Mouse (Mus musculus): ENCODE data around the gene Ces1e. TPM values are rescaled to one million over a fixed set of nuclear protein-coding genes. Genes with fewer than 3 reads are reported as not detected.
"Not testable (repeated sequence)": the region's sequence is repeated elsewhere in the genome, so short reads cannot be mapped to it uniquely, and the experiment has no call there.

Ces1e gene
- not detected for total RNA-seq (2022)

DNA sequence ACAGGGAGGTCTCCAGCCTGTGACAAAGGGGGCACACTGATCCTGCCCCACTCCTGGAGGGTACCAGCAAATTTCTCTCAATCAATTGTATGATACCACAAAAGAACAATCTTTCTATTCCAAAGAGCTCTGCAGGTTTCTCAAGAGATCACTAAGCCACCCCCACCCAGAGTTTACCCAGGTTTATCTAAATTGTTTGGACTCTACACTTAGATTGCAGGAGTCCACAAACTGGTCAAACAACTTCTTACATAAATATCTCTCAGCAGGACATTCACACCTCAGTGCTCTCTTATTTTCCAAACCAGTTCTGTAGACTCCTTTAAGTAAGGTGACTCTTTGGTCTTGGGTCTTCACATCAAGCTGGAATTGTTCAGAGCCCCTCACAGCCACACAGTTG is at the start of gene Ces1e:
TSS of gene Ces1e (minus strand) at position 174 of the 400 bp plus-strand sequence.
- no peak for DNase-seq (ENCODE audit: low spot score in 2 of 2)

DNA sequence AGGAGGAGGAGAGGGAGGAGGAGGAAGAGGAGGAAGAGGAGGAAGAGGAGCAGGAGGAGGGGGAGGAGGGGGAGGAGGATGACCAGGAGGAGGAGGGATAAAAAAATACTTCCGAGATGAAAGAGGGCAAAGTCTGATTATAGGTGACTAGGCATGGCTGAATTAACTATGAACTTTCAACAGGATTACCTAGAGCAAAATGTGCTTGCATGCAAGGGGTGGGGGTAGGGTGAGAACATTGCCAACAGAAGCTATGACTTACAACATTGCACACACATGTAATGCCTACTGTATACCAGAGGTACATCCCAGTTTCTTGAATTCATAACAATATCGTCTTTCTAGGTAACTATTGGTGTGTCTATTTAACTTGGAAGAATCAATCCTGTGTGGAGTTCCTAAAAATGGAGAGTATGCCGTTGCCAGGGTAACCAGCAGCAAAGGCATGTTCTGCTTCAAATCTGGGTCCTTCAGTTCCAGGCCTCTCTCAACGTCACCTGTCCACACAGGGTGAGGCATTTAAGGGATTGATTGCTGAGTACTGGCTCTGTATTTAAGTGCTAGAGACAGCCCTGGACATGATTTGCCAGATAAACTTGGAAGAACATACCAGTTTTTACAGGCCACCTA is 48.9 kb upstream of the Ces1e start:
- no peak for DNase-seq (ENCODE audit: low spot score in 2 of 2)

DNA sequence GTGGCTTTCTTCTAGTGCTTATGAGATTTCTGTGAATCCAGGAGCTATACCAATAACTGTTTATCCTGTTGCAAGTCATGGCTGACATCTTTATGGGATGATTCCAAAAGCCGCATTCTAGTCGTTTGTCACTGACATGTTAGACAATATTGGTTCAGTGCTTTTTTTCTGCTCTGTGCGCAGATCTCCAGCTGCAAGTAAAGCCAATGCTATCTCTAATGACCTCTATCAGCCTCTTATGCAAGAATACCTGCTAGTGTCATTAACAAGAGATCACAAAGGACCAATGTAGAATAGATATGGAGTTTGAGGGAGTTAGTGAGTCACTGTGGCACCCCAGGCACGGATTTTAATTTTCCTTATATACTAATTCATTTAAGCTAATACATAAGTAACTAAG is 45.2 kb upstream of the Ces1e start:
- DNase-seq (ENCODE audit: low spot score in 2 of 2): no peak

GRCm38 (mm10) chr8:93273321-93273720 is 43.9 kb upstream of the Ces1e start:
- DNase-seq (ENCODE audit: low spot score in 2 of 2): peak; percentile 10 to 25

DNA sequence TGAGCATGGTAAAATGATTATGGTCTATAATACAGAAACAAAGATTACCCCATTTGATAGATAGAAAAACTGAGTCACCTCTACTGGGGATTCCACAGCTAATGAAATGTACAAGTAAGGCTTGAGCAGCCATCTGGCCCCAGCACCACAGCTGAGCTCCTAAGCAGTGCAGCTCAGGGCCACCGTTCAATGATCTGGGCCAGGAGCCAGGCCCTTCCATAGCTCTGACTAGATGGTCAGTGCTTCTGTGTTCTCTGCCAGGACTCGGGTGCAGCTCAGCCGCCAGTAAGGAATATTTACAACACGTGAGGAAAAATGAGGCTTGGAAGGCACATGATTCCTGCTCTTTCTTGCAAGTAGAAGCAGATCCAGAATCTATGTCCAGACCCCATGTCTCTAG is 43.3 kb upstream of the Ces1e start:
- DNase-seq (ENCODE audit: low spot score in 2 of 2): no peak

DNA sequence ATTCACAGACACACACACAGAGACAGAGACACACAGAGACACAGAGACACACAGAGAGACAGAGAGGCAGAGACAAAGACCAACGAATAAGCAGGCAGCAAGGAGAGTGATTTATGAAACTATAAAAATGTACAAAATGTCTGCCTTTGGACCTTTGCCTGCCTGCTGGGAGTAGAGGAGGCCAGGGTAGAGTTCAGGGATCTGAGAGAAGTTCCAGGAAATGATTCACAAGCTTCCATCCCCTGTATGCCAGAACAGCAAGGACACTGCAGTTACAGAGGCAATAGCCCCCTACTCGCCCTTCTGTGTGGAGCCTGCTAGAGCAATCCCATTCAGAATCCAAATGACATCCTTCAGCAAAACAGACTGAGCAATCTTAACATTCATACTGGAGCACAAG is 32.0 kb upstream of the Ces1e start:
- no peak for DNase-seq (ENCODE audit: low spot score in 2 of 2)

- DNase-seq (ENCODE audit: low spot score in 2 of 2): no peak
Observed at GRCm38 (mm10) chr8:93252400-93252925, 23.0 kb upstream of the Ces1e start.

- no peak for DNase-seq (ENCODE audit: low spot score in 2 of 2)
Observed at GRCm38 (mm10) chr8:93246057-93246456, 16.6 kb upstream of the Ces1e start.

DNA sequence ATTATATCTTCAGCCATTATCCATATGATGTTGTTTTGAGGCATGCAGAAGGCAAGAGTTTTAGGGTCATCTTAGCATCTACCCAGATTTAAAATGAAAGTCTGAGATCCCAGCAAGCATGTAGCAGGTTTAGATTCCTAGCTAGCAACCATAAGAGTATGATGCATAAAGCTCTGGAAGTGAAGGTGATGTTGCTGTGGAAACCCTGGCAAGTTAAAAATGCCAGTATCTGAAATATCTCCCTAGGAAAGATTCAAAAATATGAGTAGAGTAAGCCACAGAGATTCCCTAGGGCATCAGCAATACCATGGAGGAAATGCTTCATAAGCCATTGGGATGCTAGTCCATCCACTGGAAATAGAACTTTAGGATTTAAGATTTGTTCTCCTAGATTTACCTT is 10.5 kb upstream of the Ces1e start:
- DNase-seq (ENCODE audit: low spot score in 2 of 2): no peak

GRCm38 (mm10) chr8:93235681-93236080 is 6.3 kb upstream of the Ces1e start:
- no peak for DNase-seq (ENCODE audit: low spot score in 2 of 2)

DNA sequence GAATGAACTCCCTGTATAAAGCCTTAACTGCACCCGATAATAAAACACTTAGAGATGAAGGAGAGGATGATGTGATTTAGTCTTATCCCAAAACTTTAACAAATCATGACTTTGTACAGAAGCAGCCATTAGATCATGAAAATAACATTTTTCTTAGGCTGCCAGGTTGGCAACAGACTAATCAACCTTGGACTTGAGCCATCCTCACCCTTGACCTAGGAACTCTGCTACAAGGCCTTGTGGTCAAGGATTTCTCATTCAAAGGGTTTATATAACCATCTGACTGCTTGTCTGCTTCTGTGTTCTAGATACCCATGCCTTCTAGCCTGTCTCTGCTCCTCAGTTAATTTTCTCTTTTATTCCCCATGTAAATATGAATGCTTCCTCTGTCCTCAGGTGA is 5.3 kb upstream of the Ces1e start:
- DNase-seq (ENCODE audit: low spot score in 2 of 2): no peak

DNA sequence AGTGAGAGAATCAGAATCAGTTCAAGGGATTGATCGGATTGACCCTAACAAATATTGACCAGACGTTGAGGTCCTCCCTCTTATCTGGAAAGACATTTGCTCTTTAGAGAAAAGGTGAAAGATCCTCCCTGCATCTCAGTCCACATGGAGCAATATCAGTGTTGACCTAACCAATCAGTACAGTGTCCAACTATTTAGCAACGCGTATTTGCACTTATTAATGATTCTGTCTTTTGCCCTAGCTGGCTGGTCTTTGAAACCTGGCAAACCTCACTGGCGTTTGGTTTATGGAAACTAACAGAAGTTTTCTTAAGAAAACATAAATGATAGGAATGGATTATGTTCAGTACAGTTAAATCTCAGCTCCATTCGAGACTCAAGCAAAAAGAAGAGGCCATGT is 4.6 kb upstream of the Ces1e start:
- DNase-seq (ENCODE audit: low spot score in 2 of 2): no peak

- DNase-seq (ENCODE audit: low spot score in 2 of 2): no peak
Observed at GRCm38 (mm10) chr8:93228673-93229370, 597 bp downstream of the Ces1e start.

- not testable (repeated sequence) for DNase-seq (ENCODE audit: low spot score in 2 of 2)
Observed at GRCm38 (mm10) chr8:93226471-93226870, 2.9 kb downstream of the Ces1e start.

GRCm38 (mm10) chr8:93221896-93222295 is 7.5 kb downstream of the Ces1e start:
- no peak for DNase-seq (ENCODE audit: low spot score in 2 of 2)

DNA sequence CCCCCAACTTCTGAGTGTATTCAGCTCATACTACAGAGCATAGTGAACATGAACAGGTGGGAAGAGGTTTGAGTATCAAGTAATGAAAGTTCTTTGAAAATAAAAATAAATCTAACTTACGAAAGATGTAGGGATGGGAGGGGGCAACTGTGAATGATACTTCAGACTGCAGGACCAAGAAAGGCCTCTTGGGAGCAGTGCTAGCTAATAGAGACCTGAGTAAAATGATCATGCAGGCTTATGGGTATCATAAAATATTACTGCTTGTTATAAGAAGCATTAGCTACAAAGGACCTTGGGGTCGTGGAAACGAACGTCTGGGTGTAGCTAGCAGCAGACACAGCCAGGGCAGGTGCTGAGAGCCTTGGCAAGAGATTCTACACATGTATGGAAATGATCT is 11.6 kb downstream of the Ces1e start:
- DNase-seq (ENCODE audit: low spot score in 2 of 2): no peak

- no peak for DNase-seq (ENCODE audit: low spot score in 2 of 2)
Observed at GRCm38 (mm10) chr8:93217375-93217774, 12.0 kb downstream of the Ces1e start.

GRCm38 (mm10) chr8:93211091-93211490 is 18.3 kb downstream of the Ces1e start:
- DNase-seq (ENCODE audit: low spot score in 2 of 2): no peak

DNA sequence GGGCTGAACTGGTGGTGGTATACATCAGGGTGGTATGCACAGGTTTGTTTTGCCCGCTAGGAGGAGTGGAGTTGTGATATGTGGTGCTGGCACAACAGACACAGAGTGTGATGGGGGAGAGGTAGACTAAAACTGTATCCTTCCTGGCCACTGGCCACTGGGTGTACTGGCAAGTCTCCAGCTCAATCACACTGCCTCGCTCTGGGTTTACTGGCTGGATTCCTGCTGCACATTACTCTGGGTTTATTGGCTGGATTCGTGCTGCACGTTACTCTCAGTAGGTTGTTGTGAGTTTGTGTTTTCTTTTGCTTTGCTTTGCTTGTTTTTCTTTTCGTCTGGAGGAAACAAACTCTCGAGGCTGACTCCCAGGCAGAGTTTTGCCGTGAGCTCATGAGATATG is 30.3 kb downstream of the Ces1e start:
- DNase-seq (ENCODE audit: low spot score in 2 of 2): not testable (repeated sequence)

DNA sequence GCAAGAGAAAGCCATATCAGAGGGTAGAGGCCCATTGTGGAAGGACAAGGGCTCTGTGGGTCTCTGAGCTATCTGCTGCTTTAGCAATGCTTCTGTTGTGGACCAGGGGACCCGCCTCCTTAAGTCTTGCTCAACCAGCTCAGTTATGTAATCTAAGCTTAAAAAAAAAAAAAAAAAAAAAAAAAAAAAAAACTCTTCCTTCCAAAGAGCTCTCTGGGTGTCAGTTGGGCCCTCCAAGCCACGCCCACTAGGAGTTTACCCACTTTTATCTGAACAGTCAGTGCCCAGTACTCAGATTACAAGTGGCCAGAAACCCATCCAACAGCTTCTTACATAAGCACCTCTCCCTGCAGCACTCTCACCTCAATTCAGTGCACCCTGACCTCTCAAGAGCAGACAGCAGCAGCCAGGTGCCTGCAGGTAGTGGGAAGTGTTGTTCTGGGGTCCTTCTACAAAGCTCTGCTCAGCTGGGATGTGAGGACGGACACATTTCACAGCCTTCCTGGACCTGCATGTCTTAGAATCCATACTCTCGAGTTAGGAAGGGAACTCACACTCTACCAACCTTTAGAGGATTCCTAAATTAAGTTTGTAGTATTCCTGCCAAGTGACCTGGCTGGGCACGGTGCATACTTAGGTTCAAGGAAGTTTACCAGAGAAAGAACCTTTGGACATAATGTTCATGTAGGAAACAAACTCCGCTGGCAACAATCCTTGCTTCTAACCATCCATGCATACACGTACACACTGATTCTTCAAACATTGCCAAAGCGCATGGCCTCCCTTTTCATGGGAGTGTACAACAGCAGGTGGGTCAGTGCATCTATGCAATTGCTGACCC is 31.5 kb downstream of the Ces1e start, which contains the start of gene Ces1d:
TSS of gene Ces1d (minus strand) at position 154 of the 841 bp plus-strand sequence.
- DNase-seq (ENCODE audit: low spot score in 2 of 2): no peak

DNA sequence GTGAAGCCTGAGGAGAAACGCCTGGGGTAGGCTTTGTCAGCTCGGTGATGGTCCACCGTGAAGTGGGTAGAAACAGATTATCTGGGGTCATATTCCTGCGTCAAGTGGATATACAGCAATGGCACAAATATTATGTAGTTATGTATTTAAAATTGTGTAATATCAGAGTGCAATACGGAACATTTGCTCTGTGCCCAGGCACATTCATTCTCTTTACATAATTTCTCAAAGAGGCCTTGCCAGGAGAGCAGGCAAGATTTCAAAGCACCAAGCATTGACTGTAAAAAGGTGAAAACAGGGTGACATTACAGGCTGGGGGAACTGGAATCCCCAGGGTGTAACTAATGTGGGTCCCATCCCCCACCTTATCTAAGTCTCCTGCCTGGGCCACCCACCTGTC is 33.0 kb downstream of the Ces1e start:
- no peak for DNase-seq (ENCODE audit: low spot score in 2 of 2)

DNA sequence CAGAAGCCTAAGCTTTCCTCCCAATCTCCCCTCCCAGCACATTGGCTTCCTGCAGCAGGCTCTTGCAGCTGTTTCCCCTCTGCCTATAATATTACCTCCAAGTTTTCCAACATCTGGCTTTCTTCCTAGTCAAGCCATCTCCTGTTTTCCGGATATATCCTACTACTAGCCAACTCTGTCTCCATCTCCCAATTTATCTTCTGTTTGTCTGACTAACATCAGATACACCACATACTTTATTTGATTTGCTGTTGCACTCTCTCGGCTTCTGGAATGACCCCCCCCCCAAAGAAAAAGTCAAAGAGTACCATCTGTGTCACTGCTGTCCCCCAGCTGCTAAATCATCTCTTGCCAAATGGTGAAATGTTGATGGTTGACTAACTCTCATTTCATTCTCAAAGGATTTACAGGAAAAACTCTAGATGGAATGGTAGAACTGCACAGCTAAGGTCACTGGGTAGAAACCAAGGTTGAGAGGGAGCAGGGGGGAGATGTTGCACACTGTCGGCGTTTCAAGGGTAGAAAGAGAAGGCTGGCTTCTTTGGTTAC is 48.8 kb downstream of the Ces1e start:
- DNase-seq (ENCODE audit: low spot score in 2 of 2): no peak
